Mouse (Mus musculus): ENCODE data around the gene Arfgap3. TPM values are rescaled to one million over a fixed set of nuclear protein-coding genes. Genes with fewer than 3 reads are reported as not detected.
"Not testable (repeated sequence)": the region's sequence is repeated elsewhere in the genome, so short reads cannot be mapped to it uniquely, and the experiment has no call there.

The Arfgap3 gene
- total RNA-seq, 2 experiments from 2014 or later = 49.2 to 50.7 TPM

GRCm38 (mm10) chr15:83298313-83298712 lies 51.7 kb downstream of the Arfgap3 start:
- ATAC-seq (replicated peaks; ENCODE audit: low FRiP score, poor library complexity, severe bottlenecking) = 0 out of 2 replicates have a peak, but pooled peaks have one; percentile 37

- ATAC-seq (replicated peaks; ENCODE audit: low FRiP score, poor library complexity, severe bottlenecking) = no peak
These were observed 53.2 kb downstream of the Arfgap3 start for GRCm38 (mm10) chr15:83296771-83297311.

DNA sequence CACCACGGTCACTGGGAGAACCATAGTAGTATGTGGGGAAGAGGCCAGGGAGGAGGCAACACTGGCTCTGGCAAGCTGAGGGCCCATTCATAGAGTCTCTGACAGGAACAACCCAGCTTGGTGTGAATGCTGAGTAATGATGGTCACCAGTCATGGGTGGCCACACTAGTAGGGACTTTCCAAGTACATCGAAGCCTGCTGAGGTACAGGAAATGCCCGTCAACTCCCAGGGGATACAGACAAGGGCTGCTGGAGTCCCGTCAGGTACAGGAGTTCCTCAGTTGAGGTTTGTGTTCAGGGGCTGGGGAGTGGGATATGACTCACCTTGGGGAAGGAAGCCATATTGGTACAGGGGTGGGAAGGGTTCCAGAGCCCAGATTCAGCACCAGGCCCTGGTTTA lies 54.0 kb downstream of the Arfgap3 start:
- ATAC-seq (replicated peaks; ENCODE audit: low FRiP score, poor library complexity, severe bottlenecking) = no peak

DNA sequence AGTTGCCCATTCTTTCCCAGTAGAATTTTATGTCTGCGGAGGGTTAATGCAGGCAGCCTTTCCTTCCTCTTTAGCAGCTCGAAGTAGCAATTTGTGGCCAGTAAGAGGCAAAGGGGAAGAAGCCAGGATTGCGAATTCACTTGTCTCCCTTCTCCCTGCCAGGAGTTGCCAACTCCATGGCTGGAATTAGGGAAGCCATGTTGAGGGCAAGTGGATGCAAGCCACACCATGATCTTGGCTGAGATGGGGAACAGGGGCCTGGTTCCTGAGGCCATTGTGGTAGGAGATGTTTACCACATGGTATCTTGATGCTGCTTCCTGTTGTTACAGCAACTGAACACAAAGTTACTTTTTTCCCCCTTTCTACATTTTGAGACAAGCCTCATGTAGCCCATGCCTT lies 55.1 kb downstream of the Arfgap3 start:
- no peak for ATAC-seq (replicated peaks; ENCODE audit: low FRiP score, poor library complexity, severe bottlenecking)

DNA sequence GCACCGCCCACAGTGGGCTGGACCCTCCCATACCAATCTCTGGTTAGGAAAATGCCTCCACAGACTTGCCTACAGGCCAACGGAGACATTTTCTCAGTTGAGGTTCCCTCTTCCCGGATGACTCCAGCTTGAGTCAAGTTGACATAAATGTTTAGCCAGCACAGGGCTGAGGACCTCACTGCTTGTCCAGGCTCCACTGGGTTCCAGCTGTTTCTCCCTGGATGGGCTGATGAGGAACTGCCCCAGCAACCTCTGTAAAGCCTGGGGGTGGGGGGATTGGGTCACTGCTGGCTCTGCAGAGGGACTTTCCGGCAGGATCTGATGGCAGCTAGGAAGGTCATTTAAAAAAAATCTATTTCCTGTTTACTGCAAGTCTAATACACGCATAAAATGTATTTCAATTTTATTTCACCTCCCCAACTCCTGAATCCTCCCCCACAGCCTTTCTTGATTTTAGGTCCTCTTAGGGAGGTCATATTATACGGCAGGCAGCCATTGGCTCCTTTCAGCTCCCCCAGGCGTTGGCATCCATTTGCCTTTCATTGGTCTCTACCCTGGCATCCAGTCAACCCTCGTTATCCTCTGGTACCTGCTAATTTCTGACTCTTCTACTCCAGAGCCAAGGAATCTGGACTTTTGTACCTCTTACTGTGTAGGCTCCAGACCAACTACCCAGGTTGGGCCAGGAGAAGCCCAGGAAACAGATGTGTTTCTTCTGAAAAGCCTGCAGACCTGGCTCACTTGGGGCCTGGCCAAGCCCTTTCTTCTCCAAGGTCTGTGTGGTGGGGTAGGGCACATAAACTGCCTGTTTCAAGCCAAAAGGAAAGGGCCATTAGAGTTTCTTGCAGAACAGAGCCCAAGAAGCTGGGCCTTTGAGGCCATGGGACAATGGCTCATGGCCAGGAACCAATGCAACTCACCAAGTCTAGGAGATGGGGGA lies 56.1 kb downstream of the Arfgap3 start:
- ATAC-seq (replicated peaks; ENCODE audit: low FRiP score, poor library complexity, severe bottlenecking) = no peak

GRCm38 (mm10) chr15:83293144-83293543 lies 56.9 kb downstream of the Arfgap3 start:
- ATAC-seq (replicated peaks; ENCODE audit: low FRiP score, poor library complexity, severe bottlenecking) = no peak

DNA sequence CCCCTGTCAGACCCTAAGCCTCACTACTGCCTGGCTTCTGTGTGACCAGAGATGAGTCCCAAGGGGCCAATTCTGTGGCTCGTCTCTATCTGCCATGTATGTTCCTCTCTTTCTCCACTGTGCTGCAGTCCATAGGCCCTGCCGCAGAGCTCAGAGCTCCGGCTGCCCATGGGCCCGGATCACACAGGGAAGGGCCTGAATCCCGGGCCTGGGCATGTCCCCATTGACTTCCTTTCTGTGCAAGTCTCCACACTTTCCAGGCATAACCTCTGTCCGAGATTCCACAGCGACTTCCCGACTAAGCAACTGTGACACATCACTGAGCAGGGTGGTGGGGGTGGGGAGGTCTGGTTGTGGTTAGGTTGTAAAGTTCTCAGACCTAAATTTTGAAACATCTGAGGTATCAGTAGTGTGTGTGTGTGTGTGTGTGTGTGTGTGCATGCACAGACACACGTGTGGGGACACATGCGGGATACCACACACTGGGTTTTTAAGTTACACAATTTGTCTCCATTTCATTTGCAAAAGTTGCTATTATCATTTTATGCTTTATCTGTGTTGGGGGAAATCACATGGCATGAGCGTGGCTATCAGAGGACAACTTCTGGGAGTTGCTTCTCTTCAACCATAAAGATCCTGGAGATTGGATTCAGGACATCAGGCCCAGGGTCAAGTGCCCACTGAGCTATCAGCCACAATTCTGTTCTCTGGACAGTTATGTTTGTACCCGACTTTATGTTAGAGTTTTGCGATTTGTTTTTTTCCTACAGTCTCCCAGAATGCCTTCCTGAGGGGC lies 57.6 kb downstream of the Arfgap3 start:
- ATAC-seq (replicated peaks; ENCODE audit: low FRiP score, poor library complexity, severe bottlenecking) = no peak

- ATAC-seq (replicated peaks; ENCODE audit: low FRiP score, poor library complexity, severe bottlenecking) = no peak
These were observed 59.1 kb downstream of the Arfgap3 start for GRCm38 (mm10) chr15:83290899-83291298.

DNA sequence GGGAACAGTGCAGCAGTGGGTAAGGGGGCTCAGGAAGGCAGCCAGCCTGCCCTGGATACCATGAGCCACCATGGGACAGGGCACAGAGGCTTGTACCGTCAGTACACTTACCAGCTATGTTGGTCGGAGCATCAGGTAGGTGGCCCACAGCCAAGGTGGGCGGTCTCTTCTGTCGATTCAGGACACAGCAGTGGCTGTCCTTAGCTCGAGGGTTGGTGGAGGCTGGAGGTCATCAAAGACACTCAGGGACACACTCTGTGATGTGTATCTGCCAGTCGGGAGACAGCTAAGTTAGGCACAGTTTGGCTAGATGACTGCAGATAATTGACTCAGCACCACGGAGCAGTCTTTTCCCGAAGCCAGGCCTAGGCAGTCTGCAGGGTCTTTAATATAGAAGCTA lies 65.2 kb downstream of the Arfgap3 start:
- no peak for ATAC-seq (replicated peaks; ENCODE audit: low FRiP score, poor library complexity, severe bottlenecking)

GRCm38 (mm10) chr15:83282397-83282796 lies 67.7 kb downstream of the Arfgap3 start:
- no peak for ATAC-seq (replicated peaks; ENCODE audit: low FRiP score, poor library complexity, severe bottlenecking)

- no peak for ATAC-seq (replicated peaks; ENCODE audit: low FRiP score, poor library complexity, severe bottlenecking)
These were observed 68.7 kb downstream of the Arfgap3 start for GRCm38 (mm10) chr15:83281303-83281702.

DNA sequence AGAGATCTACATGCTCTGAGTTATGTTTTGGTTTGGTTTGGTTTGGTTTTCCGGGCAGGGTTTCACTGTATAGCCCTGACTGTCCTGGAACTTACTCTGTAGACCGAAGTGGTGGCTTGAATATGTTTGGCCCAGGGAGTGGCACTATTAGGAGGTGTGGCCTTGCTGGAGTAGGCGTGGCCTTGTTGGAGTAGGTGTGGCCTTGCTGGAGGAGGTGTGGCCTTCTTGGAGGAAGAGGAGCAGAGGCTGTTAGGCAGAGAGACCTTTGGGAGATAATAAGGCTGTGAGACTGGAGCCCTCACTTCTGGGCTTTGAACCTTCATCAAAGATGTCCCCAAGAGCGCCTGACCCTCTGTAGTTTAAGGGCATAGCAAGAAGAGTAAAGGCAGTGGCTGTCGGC lies 71.5 kb downstream of the Arfgap3 start:
- ATAC-seq (replicated peaks; ENCODE audit: low FRiP score, poor library complexity, severe bottlenecking) = no peak

DNA sequence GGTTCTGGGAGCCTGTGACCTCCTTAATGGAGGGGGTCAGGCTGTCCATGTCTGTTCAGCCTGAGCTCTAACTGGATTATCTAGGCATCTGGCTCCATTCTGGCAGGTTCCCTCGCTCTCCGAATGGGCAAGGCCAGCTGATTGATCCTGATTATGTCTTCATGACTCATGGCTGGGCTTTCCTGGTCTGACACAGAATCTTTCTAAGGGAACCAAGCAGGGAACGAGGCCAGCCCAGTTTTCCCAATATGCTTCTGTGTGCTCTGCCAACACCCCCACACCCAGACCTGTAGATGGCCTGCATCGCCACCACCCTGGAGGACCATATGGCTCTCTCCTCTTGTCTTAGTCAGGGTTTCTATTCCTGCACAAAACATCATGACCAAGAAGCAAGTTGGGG lies 72.6 kb downstream of the Arfgap3 start:
- ATAC-seq (replicated peaks; ENCODE audit: low FRiP score, poor library complexity, severe bottlenecking) = no peak

DNA sequence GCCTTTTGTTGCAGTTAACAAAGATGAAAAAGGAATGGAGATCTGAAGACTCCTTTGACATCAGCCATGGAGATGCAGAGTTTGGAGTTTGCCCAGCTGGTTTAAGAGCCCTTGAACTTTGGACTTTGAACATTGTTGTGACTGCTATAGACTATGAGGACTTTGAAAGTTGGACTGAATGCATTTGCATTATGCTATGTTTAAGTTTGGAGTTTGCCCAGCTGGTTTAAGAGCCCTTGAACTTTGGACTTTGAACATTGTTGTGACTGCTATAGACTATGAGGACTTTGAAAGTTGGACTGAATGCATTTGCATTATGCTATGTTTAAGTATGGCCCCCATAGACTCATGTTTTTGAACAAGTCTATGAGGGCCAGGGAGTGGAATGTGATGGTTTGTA lies 75.8 kb downstream of the Arfgap3 start:
- ATAC-seq (replicated peaks; ENCODE audit: low FRiP score, poor library complexity, severe bottlenecking) = not testable (repeated sequence)

GRCm38 (mm10) chr15:83273017-83273416 lies 77.0 kb downstream of the Arfgap3 start:
- no peak for ATAC-seq (replicated peaks; ENCODE audit: low FRiP score, poor library complexity, severe bottlenecking)

- ATAC-seq (replicated peaks; ENCODE audit: low FRiP score, poor library complexity, severe bottlenecking) = not testable (repeated sequence)
These were observed 78.8 kb downstream of the Arfgap3 start for GRCm38 (mm10) chr15:83271221-83271620.

GRCm38 (mm10) chr15:83269985-83270384 lies 80.1 kb downstream of the Arfgap3 start:
- not testable (repeated sequence) for ATAC-seq (replicated peaks; ENCODE audit: low FRiP score, poor library complexity, severe bottlenecking)

GRCm38 (mm10) chr15:83268428-83268827 lies 81.6 kb downstream of the Arfgap3 start:
- ATAC-seq (replicated peaks; ENCODE audit: low FRiP score, poor library complexity, severe bottlenecking) = not testable (repeated sequence)

DNA sequence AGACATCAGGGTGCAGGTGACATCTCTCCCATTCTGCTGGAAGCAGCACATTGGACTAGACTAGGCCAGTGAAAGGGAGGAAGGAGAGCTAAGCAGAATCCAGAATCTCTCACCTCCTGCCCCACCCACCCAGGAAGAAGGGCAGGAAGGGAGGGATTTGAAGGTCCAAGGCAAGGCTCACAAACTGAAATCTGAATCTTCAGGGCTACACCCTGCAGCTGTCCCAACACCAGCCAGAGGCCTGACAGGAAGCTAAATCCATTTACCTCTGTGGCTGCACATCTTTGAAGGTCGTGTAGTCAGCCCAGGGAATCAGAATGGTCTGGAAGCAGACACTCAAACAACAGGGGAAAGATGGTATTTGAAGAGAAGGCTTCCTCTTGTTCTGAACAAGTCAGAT lies 84.8 kb downstream of the Arfgap3 start:
- no peak for ATAC-seq (replicated peaks; ENCODE audit: low FRiP score, poor library complexity, severe bottlenecking)

DNA sequence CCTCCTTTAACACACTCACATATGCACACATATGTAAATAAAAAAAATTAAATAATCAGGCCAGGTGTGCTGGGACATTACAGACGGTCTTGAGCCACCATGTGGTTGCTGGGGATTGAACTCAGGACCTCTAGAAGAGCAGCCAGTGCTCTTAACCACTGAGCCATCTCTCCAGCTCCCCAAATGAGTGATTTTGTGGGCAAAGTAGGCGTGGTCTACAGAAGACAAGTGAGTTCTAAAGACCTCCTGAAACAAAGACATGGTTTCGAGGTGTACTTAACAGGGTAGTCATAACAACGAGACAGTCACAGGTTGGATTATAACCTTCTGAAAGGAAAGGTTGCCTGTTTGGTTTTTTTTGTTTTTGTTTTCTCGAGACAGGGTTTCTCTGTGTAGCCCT lies 86.6 kb downstream of the Arfgap3 start:
- no peak for ATAC-seq (replicated peaks; ENCODE audit: low FRiP score, poor library complexity, severe bottlenecking)

All from erythroblast, adult 5-6 weeks (primary cell).